Mouse (Mus musculus) cerebellum, postnatal 4 days (tissue): ENCODE results near the gene Dapk2.

Source experiments
- DNase-seq, 2 experiments: peaks; one replicate each; pipeline ENCODE4 v3.0.0; 2022; ENCODE audit warnings: low spot score in 2 of 2, mixed read lengths in 1 of 2

Gene Dapk2

GRCm38 (mm10) chr9:66231820-66232479 is 73.9 kb downstream of the Dapk2 start:
- no peak for DNase-seq

GRCm38 (mm10) chr9:66236615-66237014 is 78.6 kb downstream of the Dapk2 start:
- no peak for DNase-seq

- DNase-seq: no peak
Observed at GRCm38 (mm10) chr9:66237742-66238141, 79.7 kb downstream of the Dapk2 start.

- no peak for DNase-seq
Observed at GRCm38 (mm10) chr9:66239173-66239572, 81.2 kb downstream of the Dapk2 start.

- no peak for DNase-seq
Observed at GRCm38 (mm10) chr9:66239691-66240090, 81.7 kb downstream of the Dapk2 start.

- DNase-seq: no peak
Observed at GRCm38 (mm10) chr9:66240493-66240892, 82.5 kb downstream of the Dapk2 start.

GRCm38 (mm10) chr9:66240991-66241390 is 83.0 kb downstream of the Dapk2 start:
- DNase-seq: peak in 1 of 2 experiments; percentile 12

- no peak for DNase-seq
Observed at GRCm38 (mm10) chr9:66241722-66242121, 83.7 kb downstream of the Dapk2 start.

- DNase-seq: no peak
Observed at GRCm38 (mm10) chr9:66243240-66243639, 85.2 kb downstream of the Dapk2 start.

GRCm38 (mm10) chr9:66244079-66244478 is 86.1 kb downstream of the Dapk2 start:
- no peak for DNase-seq

- no peak for DNase-seq
Observed at GRCm38 (mm10) chr9:66245707-66246106, 87.7 kb downstream of the Dapk2 start.

- peak in 1 of 2 experiments; percentile 37 for DNase-seq
Observed at GRCm38 (mm10) chr9:66249281-66249680, 91.3 kb downstream of the Dapk2 start.

GRCm38 (mm10) chr9:66251159-66251691 is 93.2 kb downstream of the Dapk2 start:
- DNase-seq: no peak

GRCm38 (mm10) chr9:66261741-66262140 is 103.7 kb downstream of the Dapk2 start:
- no peak for DNase-seq

GRCm38 (mm10) chr9:66263701-66264100 is 105.7 kb downstream of the Dapk2 start:
- DNase-seq: no peak

- DNase-seq: no peak
Observed at GRCm38 (mm10) chr9:66265645-66266044, 107.6 kb downstream of the Dapk2 start.

- DNase-seq: no peak
Observed at GRCm38 (mm10) chr9:66266237-66267170, 108.5 kb downstream of the Dapk2 start.

- DNase-seq: no peak
Observed at GRCm38 (mm10) chr9:66268804-66269203, 110.8 kb downstream of the Dapk2 start.

- no peak for DNase-seq
Observed at GRCm38 (mm10) chr9:66270038-66270437, 112.0 kb downstream of the Dapk2 start.

- DNase-seq: no peak
Observed at GRCm38 (mm10) chr9:66271726-66272125, 113.7 kb downstream of the Dapk2 start.

GRCm38 (mm10) chr9:66273632-66274031 is 115.6 kb downstream of the Dapk2 start:
- DNase-seq: no peak

- DNase-seq: no peak
Observed at GRCm38 (mm10) chr9:66274657-66275056, 116.6 kb downstream of the Dapk2 start.
